1 mouse cellular context compared by ENCODE assay signal in genomic region chr8:105476628-105477413, GRCm38 (mm10).
TF ChIP-seq lines count a peak whose summit lies in the region.

No protein-coding gene starts in this region.

TF ChIP-seq in ES-E14, 5 proteins besides CTCF, POLR2A, EP300 and RAD21:
- no peak for TF ChIP-seq HCFC1 (IDR thresholded peaks at IDR 0.05; ENCODE audit: borderline replicate concordance, insufficient read depth, low read length)
- no peak for TF ChIP-seq ZC3H11A (IDR thresholded peaks at IDR 0.05; ENCODE audit: borderline replicate concordance, low read depth, low read length)
- TF ChIP-seq ZNF384 (IDR thresholded peaks at IDR 0.05; ENCODE audit: low read depth, low read length), result no peak
- TF ChIP-seq MAFK (IDR thresholded peaks at IDR 0.05; ENCODE audit: insufficient read depth, low read depth, low read length), result no peak
- no peak for TF ChIP-seq CHD2 (IDR thresholded peaks at IDR 0.05; ENCODE audit: low read depth, low read length)
